Mouse (Mus musculus) inflammation-experienced regulatory T-cells, adult 6 months (primary cell): ENCODE measurements around the gene Pip5k1b. TPM values are rescaled to one million over a fixed set of nuclear protein-coding genes. Genes with fewer than 3 reads are reported as not detected.

Experiments used
- ATAC-seq: one replicate; pipeline ENCODE4 v1.8.0; 2017
- polyA plus RNA-seq, 3 experiments: library from polyadenylated mRNA; unstranded; fragments of 100-300 nt; shearing (Covaris generic); gene quantifications; one replicate each; pipeline ENCODE4 v1.2.1; 2017

The Pip5k1b gene
- polyA plus RNA-seq, 3 experiments from 2014 or later: 0.36 to 9.4 (median 6.9) TPM

GRCm38 (mm10) chr19:24475281-24475680, 80.4 kb downstream of the Pip5k1b start:
- no peak for ATAC-seq

- no peak for ATAC-seq
Observed at GRCm38 (mm10) chr19:24472512-24472911, 83.2 kb downstream of the Pip5k1b start.

DNA sequence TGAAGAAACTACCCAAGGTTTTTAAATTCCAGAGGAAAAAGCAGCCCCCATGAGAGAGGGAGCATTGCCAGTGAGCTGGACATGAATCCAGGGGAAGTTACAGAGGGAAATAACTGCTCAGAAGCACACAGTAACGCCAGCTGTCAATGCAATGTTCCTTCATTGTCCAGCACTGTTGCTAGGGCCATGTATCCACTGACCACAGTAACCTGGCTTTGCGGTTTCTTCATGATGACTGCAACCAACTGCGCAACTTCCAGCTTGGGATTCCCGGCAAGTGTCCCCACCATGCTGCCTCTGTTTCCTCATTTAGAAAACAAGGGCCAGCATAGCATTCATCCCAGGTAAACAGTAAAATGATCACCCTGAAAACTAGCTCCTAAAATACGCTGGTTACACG, 84.1 kb downstream of the Pip5k1b start:
- ATAC-seq: no peak

- no peak for ATAC-seq
Observed at GRCm38 (mm10) chr19:24469216-24469615, 86.5 kb downstream of the Pip5k1b start.

GRCm38 (mm10) chr19:24468616-24469015, 87.1 kb downstream of the Pip5k1b start:
- no peak for ATAC-seq

GRCm38 (mm10) chr19:24463011-24463410, 92.7 kb downstream of the Pip5k1b start:
- ATAC-seq: no peak

DNA sequence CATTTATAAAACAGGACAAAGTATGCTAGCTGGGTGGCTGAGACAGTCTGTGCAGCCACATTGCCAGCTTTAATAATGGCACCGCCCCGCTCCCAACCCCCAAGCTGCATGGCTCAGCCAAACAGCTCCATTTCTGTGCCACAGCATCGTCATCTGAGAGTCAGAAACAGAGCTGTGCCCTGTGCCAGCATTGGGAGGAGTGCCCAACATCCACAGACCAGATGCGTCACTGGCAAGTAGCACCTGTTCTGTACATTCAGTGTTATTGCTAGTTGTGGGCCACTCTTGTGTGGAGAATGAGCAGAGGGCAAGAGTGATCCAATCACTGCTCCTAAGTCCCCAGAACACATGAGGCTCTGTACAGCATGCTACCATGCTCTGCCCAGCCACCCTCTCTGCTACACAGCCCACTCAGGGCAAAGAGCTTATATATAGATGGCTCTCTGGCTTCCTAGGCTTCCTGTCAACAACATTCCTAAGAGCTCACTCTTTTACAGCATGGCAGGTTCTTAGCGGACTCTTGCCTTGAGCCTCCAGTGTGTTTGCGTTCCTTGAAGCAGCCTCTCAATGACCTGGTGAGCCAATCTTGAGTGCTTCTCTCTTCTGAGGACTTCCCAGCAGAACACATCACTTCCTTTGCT, 99.0 kb downstream of the Pip5k1b start:
- ATAC-seq: no peak

- no peak for ATAC-seq
Observed at GRCm38 (mm10) chr19:24455249-24455960, 100.3 kb downstream of the Pip5k1b start.

- ATAC-seq: no peak
Observed at GRCm38 (mm10) chr19:24454451-24454850, 101.2 kb downstream of the Pip5k1b start.

DNA sequence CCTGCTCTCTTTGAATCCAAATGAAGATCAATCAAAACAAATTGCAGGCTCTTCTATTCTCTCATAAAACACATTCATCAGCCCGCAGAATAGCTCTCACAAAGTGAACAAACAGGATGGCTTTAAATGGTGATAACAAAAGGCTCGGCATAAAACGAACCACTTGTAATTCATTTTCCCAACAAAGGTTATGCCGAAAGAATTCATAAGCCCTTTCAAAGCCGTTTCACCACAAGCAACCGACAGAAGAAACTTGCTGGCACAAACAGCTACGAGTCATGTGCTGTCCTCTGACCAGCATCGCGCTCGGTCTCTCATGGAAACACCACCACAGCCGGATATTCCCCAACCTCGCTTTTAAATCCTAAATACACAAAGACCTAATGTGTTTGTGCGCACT, 102.3 kb downstream of the Pip5k1b start:
- ATAC-seq: no peak

DNA sequence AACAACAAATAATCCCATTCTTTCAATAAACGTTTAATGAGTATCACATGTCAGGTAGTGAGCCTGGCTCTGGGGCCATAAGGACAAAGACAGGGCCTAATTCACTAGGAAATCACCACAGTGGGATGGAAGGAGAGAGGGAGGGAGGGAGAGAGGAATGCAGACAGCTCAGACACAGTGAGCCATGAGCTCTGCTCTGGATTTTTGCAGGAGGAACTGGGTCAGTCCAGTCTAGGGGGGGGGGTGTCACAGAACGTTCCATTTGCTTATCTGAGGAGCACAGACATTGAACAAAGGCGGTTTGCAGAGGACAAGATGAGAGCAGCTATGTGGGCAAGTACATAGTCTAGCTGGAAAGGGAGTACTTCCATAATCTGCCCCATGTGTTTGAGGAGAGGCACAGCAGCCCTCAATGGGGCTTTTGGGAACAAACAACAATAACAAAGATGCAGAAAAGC, 103.2 kb downstream of the Pip5k1b start:
- no peak for ATAC-seq

DNA sequence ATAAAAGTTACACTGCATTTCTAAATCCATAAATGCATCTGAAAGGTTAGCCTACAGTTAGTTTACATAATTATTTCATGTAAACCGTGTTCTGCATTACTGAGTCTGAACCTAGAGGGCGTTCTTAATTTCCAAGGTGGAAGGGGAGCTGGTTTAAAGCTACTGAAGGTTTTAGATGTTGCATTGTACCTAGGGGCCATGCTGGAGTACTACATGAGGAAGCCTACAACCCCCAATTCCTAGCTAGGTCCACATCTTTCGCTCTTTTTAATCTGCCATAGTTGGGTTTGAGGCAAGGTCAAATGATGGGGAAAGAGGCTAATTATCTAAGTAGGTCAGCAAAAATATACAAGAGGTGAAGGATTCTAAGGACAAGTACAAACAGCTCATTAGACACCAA, 104.0 kb downstream of the Pip5k1b start:
- ATAC-seq: no peak

GRCm38 (mm10) chr19:24450740-24451139, 104.9 kb downstream of the Pip5k1b start:
- ATAC-seq: no peak

DNA sequence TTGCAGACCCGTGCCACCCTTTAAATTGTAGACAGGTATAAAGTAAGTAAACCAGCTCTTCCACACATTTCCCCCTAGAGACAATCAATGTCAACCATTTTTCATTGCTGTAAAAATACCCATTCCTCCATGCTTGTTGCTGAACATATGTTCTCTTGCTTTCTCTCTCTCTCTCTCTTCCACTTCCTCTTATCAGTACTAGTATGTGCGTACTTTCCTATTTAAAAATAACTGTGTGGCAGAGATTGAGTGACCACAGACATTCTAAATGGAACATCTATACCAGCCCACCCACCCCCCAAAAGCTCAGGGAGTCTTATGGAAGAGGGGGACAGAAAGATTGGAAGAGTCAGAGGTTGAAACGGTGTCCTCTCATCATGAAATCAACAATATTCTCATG, 111.3 kb downstream of the Pip5k1b start:
- no peak for ATAC-seq

- ATAC-seq: no peak
Observed at GRCm38 (mm10) chr19:24439715-24440114, 116.0 kb downstream of the Pip5k1b start.

DNA sequence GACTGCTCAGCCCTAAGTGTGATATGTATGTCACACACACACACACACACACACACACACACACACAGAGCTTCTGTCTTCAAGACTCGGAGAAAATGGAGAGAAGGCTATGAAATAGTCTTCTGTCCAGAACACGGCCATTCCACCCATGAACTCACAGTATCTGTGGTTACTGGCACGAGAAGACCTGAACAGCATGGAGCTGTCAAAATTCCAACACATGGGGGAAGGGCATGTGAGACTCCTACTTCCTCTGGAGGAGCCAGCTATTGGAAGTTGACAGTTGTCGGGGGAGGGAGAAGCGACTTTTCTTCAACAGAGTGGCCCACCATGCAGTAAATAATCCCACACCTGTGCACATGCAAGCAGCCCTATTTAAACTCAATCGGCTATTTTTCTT, 121.4 kb downstream of the Pip5k1b start:
- ATAC-seq: no peak

DNA sequence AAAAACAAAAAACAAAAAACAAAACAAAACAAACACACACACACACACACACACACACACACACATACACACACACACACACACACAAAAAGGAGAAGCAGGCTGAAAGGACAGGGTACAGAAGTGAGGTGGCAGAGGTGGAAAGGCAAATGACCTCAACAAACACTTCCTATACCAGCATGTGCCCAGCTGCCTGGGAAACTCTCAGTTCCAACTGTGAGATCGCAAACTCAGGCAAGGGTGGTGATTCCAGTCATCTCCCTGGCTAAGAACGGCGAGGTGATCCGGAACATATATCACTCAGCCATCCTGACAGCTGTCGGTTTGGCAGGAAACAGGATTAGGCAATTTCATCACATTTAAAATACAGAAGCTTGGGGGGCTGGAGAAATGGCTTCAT, 123.2 kb downstream of the Pip5k1b start:
- ATAC-seq: no peak

DNA sequence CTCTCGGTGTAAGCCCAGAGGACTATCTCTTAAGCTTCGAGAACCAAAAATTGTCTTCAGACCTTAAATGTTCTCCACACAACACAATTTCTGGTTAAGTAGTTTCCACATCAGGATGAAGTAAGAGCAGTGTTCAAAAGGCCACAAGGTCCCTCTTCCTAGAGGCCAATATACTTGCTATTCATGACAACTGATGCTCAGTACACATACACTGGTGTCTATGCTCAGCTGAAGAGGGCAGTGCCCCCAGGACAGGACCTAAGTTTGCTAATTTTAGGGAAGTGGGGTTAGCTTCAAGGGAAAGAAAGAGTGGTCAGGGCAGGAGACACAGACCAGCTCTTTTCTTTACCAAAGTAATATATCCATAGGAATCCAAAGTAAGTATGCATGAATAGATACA, 124.3 kb downstream of the Pip5k1b start:
- ATAC-seq: no peak

DNA sequence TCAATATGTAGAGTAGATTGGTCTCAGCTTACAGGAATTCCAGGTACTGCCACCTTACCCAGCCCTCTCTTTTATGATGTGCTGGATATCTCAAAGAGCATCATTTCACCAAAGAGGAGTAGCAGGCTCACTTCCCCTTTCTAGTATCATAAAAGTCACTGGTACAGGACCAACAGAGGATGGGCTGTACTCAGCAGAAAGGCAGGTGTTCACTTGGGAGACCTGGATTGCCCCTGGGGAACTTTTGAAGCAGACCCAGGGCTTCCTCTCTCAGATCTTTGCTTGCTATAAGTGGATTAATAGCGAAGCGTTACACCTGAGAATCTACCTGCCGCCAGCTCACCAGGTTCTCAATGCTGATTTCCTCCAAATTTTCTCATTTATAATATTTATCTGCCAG, 127.7 kb downstream of the Pip5k1b start:
- ATAC-seq: no peak

GRCm38 (mm10) chr19:24427258-24427657, 128.4 kb downstream of the Pip5k1b start:
- ATAC-seq: no peak

DNA sequence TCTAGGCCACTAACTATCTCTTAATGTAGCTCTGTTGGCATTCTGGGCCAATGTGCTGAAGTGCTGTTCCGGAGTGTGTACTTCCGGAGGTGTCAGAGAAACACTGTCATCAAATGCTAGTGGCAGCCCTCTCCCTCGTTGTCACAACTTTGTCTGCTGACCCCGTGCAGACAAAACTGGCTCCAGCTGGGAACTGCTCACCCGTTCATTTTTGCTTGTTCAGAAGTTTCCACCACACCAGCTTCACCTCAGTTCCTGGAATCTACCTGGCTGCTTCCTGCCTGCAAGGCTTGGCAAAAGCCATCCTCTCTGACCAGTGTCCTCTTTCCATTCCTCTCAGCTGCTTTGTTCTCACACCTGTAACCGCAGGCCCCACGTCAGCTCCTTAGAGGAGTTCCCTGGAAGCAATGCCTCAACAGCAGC, 128.9 kb downstream of the Pip5k1b start:
- no peak for ATAC-seq

DNA sequence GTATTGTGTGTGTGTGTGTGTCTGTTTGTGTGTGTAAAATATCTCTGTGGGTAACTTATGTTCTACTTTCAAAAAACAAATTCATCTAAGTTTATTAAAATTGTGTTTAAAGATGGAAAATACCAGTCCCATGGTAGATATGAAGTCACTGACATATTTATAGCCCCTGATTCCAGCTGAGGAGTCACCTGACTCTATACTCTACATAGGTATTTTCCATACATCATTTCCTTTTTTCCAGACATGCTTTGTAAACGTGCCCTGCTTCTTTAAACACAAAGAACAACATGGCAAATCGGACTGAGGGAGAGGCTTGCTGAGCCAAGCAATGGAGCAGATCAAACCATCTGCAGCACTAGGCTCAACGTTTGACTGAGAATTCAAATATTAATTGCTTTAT, 137.6 kb downstream of the Pip5k1b start:
- no peak for ATAC-seq

DNA sequence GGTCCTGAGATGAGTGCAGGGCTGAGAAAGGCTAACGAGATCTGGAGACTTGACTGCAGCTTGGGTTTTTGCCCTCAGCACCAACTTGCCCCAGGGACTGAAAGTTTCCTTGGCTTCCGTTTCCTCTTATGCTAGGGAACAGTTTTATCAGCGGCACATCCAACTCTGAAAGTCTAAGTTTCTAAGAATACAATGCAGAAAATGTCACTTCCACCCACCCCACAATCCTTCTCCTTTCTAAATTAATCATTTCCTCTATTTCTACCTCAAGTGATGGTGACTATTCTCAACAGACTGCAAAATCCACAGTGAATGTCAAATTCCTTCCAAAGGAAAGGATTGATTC, 138.0 kb downstream of the Pip5k1b start:
- ATAC-seq: no peak

- no peak for ATAC-seq
Observed at GRCm38 (mm10) chr19:24416975-24417658, 138.6 kb downstream of the Pip5k1b start.
